Mouse (Mus musculus) midbrain, embryonic 16.5 days (tissue): ENCODE results near the gene Fastk. TPM values are rescaled to one million over a fixed set of nuclear protein-coding genes. Genes with fewer than 3 reads are reported as not detected.
A peak's percentile ranks its signal among the peaks of the same experiment; 100 is the strongest.

Source experiments
- ATAC-seq: fragments of 200-750 bp; cut with Nextera tagmentation; 2 replicates; pipeline ENCODE4 v1.8.0; 2017; ENCODE audit warnings: moderate TSS enrichment
- H3K27ac ChIP-seq: fragments of 300-500 bp; sonication (generic); 2 replicates; pipeline ENCODE4 v1.5.1; 2014; ENCODE audit warnings: mild to moderate bottlenecking, low read length, mixed read lengths
- H3K27me3 ChIP-seq: fragments of 300-500 bp; sonication (generic); 2 replicates; pipeline ENCODE4 v1.6.1; 2014; ENCODE audit warnings: low read depth, low read length, mixed read lengths; ENCODE audit not compliant: control insufficient read depth, insufficient read depth
- H3K36me3 ChIP-seq: fragments of 300-500 bp; sonication (generic); 2 replicates; pipeline ENCODE4 v1.6.1; 2014; ENCODE audit warnings: mild to moderate bottlenecking, low read length, moderate library complexity, mixed read lengths; ENCODE audit not compliant: control insufficient read depth, insufficient read depth
- H3K4me1 ChIP-seq: fragments of 300-500 bp; sonication (generic); 2 replicates; pipeline ENCODE4 v1.6.1; 2014; ENCODE audit warnings: mild to moderate bottlenecking, low read length, mixed read lengths; ENCODE audit not compliant: control insufficient read depth, insufficient read depth
- H3K4me2 ChIP-seq: fragments of 300-500 bp; sonication (generic); 2 replicates; pipeline ENCODE4 v1.6.1; 2014; ENCODE audit warnings: mild to moderate bottlenecking, low read length, mixed read lengths
- H3K4me3 ChIP-seq: fragments of 300-500 bp; sonication (generic); 2 replicates; pipeline ENCODE4 v1.5.1; 2014; ENCODE audit warnings: low read depth, mild to moderate bottlenecking, low read length, moderate library complexity, mixed read lengths
- H3K9ac ChIP-seq: fragments of 300-500 bp; sonication (generic); 2 replicates; pipeline ENCODE4 v1.6.1; 2014; ENCODE audit warnings: low read depth, low read length, mixed read lengths
- H3K9me3 ChIP-seq: fragments of 300-500 bp; sonication (generic); replicated peaks from 2 replicates; pipeline ENCODE4 v1.6.1; 2014; ENCODE audit warnings: mild to moderate bottlenecking, low read length, mixed read lengths; ENCODE audit not compliant: control insufficient read depth, poor library complexity, severe bottlenecking
- WGBS: fragments of 180-500 bp; shearing (Covaris S2); extraction: QIAGEN DNeasy Blood & Tissue Kit; methylation state at CpG from one replicate; pipeline ENCODE4 v1.1.7; 2014; 5-methylcytosine and 5-hydroxymethylcytosine counted together
- polyA plus RNA-seq: library from polyadenylated mRNA; unstranded; fragments of >200 nt; fragmentation: Nextera tagmentation; extraction: Ambion mirVana; gene quantifications from 2 replicates; pipeline ENCODE4 v1.2.1, GENCODE M21; 2015

Gene Fastk
- polyA plus RNA-seq, 1 experiment from 2014 or later = 96.2 TPM

DNA sequence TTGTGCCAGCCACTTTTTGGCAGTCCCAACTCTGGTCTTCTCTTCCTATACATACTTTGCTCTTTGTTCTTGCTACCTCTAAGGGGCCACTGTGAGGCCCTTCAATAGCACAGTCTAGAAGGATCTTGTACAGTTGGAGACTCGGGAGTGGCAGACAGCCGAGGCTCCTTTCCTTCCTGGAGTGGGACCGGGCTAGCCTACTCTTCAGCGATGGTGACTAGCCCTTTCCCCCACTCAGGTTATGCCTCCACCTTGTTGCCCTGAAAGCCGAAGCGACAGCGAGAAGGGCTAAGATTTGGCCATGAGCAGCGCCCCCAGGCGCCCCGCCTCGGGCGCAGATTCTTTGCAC is 17.8 kb downstream of the Fastk start:
- no peaks in the 10 kb centered on the region for H3K9me3 ChIP-seq
- H3K4me3 ChIP-seq = no peak overlapping the region
- H3K4me1 ChIP-seq = peaks cover 26% of the 10 kb centered on the region
- 22% methylated on average over 12 of the region's 12 CpGs for WGBS
- peaks cover 11% of the 10 kb centered on the region; the same call in 1 of the 2 replicates for H3K36me3 ChIP-seq
- H3K27me3 ChIP-seq = no peaks in the 10 kb centered on the region; the same call in 1 of the 2 replicates
- no peak for ATAC-seq
- H3K4me2 ChIP-seq = no peak overlapping the region; the same call in 1 of the 2 replicates
- H3K27ac ChIP-seq = no peak overlapping the region
- H3K9ac ChIP-seq = no peak overlapping the region

DNA sequence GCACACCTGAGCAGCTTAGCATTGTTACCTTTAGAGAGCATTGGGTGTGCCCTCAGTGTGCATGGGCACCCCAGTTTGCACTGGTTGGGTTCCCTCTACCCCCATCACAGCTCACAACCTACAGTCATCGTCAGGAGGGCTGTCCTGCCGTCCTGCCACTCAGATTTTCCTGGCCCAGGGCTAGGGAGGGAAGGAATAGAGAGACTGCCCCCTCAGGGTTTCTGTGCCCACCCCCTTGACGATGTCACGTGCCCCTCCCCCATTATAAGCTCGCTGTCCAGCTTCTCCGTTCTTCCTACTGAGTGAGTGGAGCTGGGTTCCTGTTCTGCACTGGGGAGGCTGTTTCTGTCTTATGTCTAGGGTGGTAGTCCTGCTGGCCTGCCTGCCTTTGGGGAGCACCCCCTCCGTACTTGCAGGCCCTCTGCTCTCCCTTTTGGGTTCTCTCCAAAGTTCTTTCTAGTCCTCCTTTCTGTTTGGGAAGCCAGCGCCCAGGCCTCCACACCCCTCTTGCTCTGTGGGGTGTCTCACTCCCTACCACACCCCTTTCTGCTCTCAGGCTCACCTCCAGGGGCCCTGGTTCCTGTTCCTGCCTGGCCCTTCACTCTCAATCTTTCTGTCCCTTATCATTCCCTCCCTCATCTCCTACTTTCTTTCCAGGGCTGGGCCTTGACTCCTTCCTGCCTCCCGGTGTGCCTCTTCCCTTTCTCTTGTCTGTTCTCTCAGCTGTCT is 18.4 kb downstream of the Fastk start:
- 11% methylated on average over 9 of the region's 9 CpGs for WGBS
- H3K4me1 ChIP-seq = peaks cover 30% of the 10 kb centered on the region

DNA sequence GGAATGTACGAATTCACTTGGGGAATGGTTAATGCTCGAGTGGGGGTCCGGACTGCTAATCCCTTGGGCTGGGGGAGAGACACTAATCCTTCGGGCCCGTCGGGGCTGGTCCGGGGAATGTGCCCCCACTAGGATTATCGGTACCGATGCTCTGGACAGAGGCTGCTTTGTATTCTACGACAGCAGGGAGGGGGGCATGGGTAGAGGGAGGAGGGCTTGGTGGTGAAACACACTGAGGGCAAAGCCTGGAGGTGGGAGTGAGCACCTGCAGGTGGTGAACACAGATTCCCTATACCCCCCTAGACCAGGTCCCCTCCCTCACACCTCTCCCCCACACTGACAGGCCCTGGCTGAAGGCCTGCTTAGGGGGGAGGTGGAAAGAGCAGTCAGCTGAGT is 19.1 kb downstream of the Fastk start:
- H3K9me3 ChIP-seq = no peaks in the 10 kb centered on the region
- no peak overlapping the region for H3K27ac ChIP-seq
- H3K27me3 ChIP-seq = no peaks in the 10 kb centered on the region; the same call in 1 of the 2 replicates
- ATAC-seq = no peak
- peak overlapping the region; percentile 68 for H3K4me3 ChIP-seq
- H3K36me3 ChIP-seq = peaks cover 1% of the 10 kb centered on the region; the same call in 1 of the 2 replicates
- no peak overlapping the region; the same call in 1 of the 2 replicates for H3K9ac ChIP-seq
- H3K4me1 ChIP-seq = peaks cover 30% of the 10 kb centered on the region
- H3K4me2 ChIP-seq = peak overlapping the region; percentile 94
- WGBS = 1% methylated on average over 10 of the region's 10 CpGs

More for the DNA sequence above, 18.4 kb downstream of the Fastk start:
- ATAC-seq = no peak
- Histone ChIP-seq H3K4me3 (no peak overlapping the region), H3K27ac (no peak overlapping the region), H3K4me2 (peak overlapping the region; percentile 94), H3K36me3 (peaks cover 8% of the 10 kb centered on the region; the same call in 1 of the 2 replicates), H3K9ac (no peak overlapping the region; the same call in 1 of the 2 replicates), H3K9me3 (no peaks in the 10 kb centered on the region), H3K27me3 (no peaks in the 10 kb centered on the region; the same call in 1 of the 2 replicates)

DNA sequence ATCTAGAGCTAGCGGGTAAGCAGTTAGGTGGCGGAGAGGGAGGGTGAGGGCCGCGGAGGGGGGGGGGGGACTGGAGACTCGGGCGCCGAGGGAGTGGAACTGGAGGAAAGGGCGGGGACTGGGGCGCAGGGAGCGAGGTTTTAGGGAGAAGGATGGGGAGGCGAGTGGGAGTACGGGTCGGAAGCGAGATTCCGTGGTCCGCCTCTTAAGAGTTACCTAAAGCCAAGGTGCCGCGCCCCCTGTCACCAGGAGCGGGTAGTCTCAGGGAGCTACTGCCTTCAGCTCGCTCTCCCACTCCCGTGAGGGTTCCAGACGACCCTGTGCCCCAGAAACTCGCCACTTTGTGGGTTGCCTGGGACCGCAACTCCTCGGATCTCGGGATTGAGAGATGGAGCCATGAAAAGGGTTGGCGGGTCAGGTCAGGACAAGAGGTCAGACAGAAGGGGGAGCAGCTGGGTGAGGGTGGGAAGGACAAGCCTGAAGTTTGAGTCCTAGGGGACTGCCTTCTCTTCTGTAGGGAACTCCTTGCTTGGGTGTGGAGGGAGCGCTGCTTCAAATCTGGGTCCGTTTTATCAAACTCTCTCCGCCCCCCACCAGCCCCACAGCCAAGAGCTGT is 19.6 kb downstream of the Fastk start:
- peak overlapping the region; percentile 68 for H3K4me3 ChIP-seq
- no peak for ATAC-seq
- peak overlapping the region; percentile 13; the same call in 1 of the 2 replicates for H3K27ac ChIP-seq
- peak overlapping the region; percentile 94 for H3K4me2 ChIP-seq
- H3K4me1 ChIP-seq = peaks cover 30% of the 10 kb centered on the region
- peak overlapping the region; percentile 69 for H3K9ac ChIP-seq
- no peaks in the 10 kb centered on the region for H3K9me3 ChIP-seq
- under 1% methylated on average over 21 of the region's 30 CpGs for WGBS
- H3K36me3 ChIP-seq = no peaks in the 10 kb centered on the region; the same call in 1 of the 2 replicates
- no peaks in the 10 kb centered on the region; the same call in 1 of the 2 replicates for H3K27me3 ChIP-seq

DNA sequence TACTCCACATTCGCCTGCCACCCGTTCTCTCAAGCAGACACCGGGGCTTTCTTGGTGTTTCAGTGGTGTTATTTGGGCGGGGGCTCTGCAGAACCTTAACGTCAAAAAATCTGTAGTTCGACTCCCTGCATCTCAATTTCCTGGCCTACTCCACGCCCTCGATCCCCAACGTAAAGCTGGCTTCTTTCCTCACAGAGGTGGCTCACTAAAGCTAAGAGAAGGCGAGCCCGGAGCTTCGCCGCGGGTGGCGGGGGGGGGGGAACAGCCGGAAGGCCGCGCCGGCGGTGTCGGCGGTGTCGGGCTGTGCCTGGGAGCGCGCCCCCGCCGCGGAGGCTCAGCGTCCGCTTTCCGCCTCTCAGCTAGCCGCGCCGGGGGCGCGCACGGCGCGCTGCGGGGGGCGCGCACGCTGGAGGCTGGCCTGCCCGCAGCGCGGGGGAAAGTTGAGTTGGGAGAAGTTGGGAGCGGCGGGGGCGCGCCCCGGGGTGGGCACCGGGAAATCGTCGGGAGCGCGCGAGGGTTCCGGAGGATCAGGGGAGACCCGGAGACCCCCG is 20.2 kb downstream of the Fastk start:
- Histone ChIP-seq H3K4me1 (peaks cover 30% of the 10 kb centered on the region), H3K9ac (peak overlapping the region; percentile 69), H3K36me3 (0 out of 2 replicates have a peak, but pooled peaks cover 5% of the 10 kb centered on the region), H3K9me3 (no peaks in the 10 kb centered on the region), H3K4me3 (peak overlapping the region; percentile 68), H3K4me2 (peak overlapping the region; percentile 94), H3K27ac (peak overlapping the region; percentile 94), H3K27me3 (no peaks in the 10 kb centered on the region; the same call in 1 of the 2 replicates)
- ATAC-seq = no peak
- WGBS = under 1% methylated on average over 44 of the region's 60 CpGs

DNA sequence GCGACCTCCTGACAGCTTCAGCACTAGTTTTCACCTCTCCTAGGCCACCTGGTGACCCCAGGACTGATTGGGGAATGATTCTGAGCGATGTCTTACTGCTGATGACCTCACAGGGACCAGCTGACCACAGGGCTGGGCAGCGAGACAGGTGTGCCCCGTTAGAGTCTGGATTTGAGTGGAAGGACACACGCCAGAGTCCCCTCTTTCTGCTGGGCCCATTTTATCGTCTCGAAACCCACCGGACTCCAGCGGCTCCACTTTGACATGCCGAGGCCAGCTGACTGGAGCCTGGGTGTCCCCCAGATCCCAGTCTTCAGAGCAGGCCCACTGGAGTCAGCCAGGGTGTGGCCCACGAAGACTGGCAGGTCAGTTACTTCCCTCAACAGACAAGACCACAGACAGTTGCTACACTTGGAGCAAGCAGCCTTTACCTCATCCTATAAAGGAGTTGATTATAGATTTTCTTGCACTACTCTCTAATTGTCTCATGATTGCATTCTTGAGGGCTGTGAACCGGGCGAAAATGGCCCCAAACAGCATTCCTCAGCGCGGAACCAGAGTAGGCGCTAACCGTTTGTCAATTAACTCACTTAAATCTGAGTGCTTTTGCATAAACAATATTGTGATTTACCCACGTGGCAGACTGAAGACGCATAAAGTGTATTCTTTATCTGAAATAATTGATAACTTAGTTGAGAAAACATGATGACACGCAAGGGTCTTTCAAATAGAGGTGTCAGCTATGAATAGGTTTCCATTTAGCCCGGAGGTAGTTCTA is 20.9 kb downstream of the Fastk start:
- H3K27me3 ChIP-seq = no peaks in the 10 kb centered on the region; the same call in 1 of the 2 replicates
- H3K27ac ChIP-seq = peak overlapping the region; percentile 94
- peaks cover 30% of the 10 kb centered on the region for H3K4me1 ChIP-seq
- peak overlapping the region; percentile 72 for H3K9ac ChIP-seq
- ATAC-seq = no peak; the same call in 1 of the 2 replicates
- peaks cover 11% of the 10 kb centered on the region; the same call in 1 of the 2 replicates for H3K36me3 ChIP-seq
- H3K4me3 ChIP-seq = peak overlapping the region; percentile 68
- peak overlapping the region; percentile 94 for H3K4me2 ChIP-seq
- H3K9me3 ChIP-seq = no peaks in the 10 kb centered on the region
- WGBS = 14% methylated on average over 21 of the region's 21 CpGs

DNA sequence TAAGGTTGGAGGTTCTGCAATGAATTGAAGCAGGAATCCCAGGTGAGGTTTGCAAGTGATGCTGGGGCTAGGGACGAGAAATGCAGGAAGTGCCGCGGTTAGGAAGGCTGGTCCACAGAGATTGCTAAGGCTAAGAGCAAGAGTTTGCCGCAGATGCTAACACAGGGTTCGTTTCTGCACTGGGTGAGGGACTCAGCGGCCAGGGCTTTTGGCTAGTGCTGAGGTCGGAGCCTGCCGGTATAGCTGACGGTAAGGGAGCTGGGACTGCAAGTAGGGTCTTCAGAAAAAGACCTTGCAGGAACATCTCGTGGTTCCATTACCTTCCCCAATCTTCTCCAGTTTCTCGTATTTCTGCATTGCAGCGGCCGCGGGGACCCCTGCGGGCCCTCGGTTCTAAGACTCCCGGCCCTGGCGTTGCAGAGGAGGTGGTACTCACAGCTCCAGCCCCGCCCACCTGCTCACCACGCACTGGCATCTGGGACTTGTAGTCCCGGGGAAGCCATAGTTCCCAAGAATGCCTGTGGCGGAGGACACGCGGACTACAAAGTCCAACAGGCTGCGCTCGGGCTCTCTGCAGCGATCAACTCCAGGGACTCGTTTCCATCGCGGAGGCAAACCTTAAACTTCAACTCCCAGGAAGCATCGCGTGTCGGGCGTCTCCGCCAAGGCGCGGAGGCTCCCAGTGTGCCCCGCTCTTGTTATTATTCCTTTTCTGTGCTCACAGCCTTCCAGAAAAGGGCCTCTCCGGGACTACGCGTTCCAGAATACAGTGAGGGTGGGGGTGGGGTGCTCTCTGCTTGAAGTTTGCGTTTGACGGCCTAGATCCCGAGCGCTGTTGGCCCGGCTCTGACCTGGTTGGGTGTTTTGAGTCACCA is 21.7 kb downstream of the Fastk start, which contains the start of the genes Cdk5 and Slc4a2:
TSS of gene Cdk5 (minus strand) at position 402 of the 875 bp plus-strand sequence.
TSS of gene Slc4a2 (plus strand) at position 709 of the 875 bp plus-strand sequence.
- Histone ChIP-seq H3K4me2 (peak within 1 kb of the TSS; percentile 94), H3K9ac (peak within 1 kb of the TSS; percentile 84), H3K4me1 (peaks cover 30% of the 10 kb centered on the region), H3K4me3 (peak within 1 kb of the TSS; percentile 68), H3K27ac (peak within 1 kb of the TSS; percentile 94), H3K36me3 (peaks cover 18% of the 10 kb centered on the region; the same call in 1 of the 2 replicates), H3K9me3 (no peaks in the 10 kb centered on the region), H3K27me3 (no peaks in the 10 kb centered on the region; the same call in 1 of the 2 replicates)
- peak; percentile 96 for ATAC-seq
- WGBS = under 1% methylated on average over 46 of the region's 46 CpGs
